Mouse (Mus musculus) ZHBTc4 (cell line): ENCODE measurements around the gene 1700123O20Rik.
A peak's percentile ranks its signal among the peaks of the same experiment; 100 is the strongest.

Source experiments
- DNase-seq: peaks from one replicate; pipeline ENCODE4 v3.0.0-alpha.2; 2011; ENCODE audit warnings: low read depth, low spot score

The 1700123O20Rik gene

DNA sequence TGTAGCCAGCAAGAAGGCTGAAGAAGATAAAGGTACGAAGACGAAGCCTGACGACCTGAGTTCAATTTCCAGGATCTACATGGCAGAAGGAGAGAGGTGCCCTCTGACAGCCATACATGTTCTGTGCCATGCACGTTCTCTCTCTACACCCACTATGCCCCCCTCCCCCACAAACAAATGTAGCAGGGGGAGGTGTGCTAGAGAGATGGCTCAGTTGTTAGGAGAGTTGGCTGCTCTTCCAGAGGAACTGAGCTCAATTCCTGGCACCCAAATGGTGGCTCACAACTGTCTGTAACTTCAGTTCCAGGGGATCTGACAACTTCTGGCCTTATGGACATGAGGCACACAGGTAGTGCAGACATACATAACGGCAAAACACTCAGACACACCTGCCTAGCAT, 9.7 kb upstream of the 1700123O20Rik start:
- no peak for DNase-seq

- peak; percentile 44 for DNase-seq
Measured at GRCm38 (mm10) chr14:54678657-54679304, 7.2 kb upstream of the 1700123O20Rik start.

DNA sequence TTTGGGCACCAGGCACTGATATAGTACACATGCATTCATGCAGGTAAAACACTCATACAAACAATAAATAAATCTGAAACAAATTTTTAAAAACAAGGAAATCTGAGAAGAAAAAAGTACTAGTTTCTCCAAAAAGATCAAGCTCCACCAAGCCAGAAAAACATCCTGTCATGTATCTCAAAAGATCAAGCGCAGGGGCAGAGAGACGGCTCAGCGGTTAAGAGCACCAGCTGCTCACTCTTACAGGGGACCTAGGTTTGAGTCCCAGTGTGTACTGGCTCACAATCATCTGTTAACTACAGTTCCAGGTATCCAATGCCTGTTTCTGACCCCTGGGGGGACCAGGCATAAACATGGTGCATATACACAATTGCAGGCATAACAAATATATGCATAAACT, 3.6 kb upstream of the 1700123O20Rik start:
- DNase-seq, result no peak

- DNase-seq, result no peak
Measured at GRCm38 (mm10) chr14:54685471-54685870, 545 bp upstream of the 1700123O20Rik start.

GRCm38 (mm10) chr14:54686522-54687143, 617 bp downstream of the 1700123O20Rik start, which contains the start of gene Acin1:
Gene Acin1, minus strand, starts transcription at chr14:54686931.
- DNase-seq, result peak; percentile 97

DNA sequence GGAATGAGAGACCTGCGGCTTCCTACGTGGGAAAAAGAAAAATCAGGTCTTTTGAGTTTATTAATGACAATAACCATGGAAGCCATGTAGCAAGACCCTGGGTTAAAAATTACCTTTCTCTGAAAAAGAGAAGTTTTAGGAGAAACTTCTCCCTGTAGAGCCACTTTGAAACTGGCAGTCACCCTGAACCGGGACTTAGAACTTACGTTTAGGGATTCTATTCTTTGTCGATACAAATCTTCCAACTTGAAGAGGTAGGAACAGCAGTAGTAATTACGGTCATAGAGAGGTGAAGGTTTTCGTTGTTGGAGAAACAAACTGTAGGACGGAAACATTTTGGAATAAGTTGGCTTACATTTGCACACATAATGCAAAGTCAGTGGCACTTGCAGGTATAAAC, 1.2 kb downstream of the 1700123O20Rik start:
- DNase-seq, result no peak

DNA sequence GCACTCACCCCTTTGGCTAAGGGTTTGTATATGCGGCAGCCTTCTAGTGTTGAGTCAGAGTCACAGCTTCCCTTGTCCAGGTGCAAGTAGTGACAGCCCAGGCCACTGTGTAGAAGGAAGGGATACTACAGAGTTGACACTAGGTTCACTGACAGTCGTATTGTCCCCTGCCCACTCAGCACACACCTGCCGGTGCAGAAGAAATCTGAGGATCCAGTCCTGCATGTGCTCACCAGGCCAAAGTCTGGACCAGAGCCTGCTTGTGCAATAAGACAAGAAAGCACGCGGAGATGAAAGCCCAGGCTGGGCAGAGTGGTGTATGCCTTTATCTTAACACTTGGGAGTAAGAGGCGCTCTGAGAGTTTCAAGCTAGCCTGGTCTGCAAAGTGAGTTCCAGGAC, 9.0 kb downstream of the 1700123O20Rik start:
- DNase-seq, result no peak

DNA sequence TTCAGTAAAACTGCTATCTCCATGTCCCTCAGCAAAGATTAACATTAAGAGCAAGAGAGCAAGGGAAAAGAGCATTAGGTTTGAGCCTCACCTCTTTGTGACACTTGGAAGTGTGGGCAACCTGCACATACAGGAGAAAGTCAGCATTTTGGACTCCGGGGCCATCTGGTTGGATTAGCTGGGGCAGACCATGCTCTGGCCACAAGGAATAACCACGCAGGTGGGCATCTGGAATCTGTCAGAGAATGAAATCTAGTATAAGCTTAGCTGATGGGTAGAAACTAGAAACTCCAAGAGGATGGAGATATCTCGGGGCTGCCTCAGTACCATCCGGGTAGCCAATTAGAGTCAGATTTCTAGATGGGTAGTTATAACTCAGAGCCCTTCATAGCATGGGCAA, 10.7 kb downstream of the 1700123O20Rik start:
- no peak for DNase-seq

GRCm38 (mm10) chr14:54698733-54699132, 12.7 kb downstream of the 1700123O20Rik start, which contains the start of gene Gm29776:
Gene Gm29776, minus strand, starts transcription at chr14:54698833.
- no peak for DNase-seq

DNA sequence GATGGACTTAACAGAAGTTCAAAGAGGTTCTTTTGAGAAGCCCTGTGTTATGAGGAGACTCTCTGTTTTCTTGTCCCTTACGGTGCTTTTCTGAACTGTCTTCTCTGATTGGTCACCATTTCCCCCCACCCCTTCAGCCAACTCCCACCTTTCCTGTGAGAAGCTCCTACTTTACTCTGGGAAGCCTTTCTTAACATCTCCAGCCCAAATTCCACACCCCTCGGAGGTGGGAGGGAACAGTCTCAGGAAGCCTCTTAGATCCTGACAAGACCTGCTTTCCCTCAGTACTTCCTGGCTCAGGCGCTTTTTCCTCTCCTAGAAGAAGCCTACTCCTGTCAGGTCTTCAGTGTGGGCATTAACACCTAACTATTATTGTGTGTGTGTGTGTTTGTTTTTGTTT, 13.6 kb downstream of the 1700123O20Rik start:
- DNase-seq, result peak; percentile 81

- peak; percentile 85 for DNase-seq
Measured at GRCm38 (mm10) chr14:54701298-54701697, 15.3 kb downstream of the 1700123O20Rik start.

- DNase-seq, result no peak
Measured at GRCm38 (mm10) chr14:54703207-54703606, 17.2 kb downstream of the 1700123O20Rik start.

GRCm38 (mm10) chr14:54705844-54706243, 19.8 kb downstream of the 1700123O20Rik start:
- DNase-seq, result no peak

- no peak for DNase-seq
Measured at GRCm38 (mm10) chr14:54706589-54707320, 20.7 kb downstream of the 1700123O20Rik start.

GRCm38 (mm10) chr14:54709054-54709453, 23.0 kb downstream of the 1700123O20Rik start:
- no peak for DNase-seq

DNA sequence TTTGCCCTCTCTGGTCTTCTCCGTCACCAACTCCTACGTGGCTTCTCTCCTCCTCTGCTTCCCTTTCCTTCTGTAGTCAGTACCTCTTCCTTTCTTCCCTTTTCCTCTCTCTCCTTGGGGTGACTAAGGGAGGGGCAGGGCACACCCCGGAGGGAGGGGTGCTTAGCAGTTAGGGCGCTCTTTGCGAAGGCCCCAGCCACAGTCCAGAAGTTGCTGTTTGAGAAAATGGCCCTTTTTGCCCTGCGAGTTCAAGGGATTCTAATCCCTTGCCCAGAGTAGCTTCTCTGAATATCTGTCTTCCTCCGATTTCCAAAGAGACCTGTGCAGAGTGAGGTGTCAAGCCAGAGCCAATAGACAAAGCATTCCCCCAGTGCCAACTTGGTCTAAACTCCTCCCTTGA, 26.1 kb downstream of the 1700123O20Rik start, which contains the start of gene Cebpe:
Cebpe (minus strand) TSS at position 101 of the 400 bp plus-strand sequence.
- DNase-seq, result no peak

GRCm38 (mm10) chr14:54712861-54713260, 26.8 kb downstream of the 1700123O20Rik start:
- no peak for DNase-seq

DNA sequence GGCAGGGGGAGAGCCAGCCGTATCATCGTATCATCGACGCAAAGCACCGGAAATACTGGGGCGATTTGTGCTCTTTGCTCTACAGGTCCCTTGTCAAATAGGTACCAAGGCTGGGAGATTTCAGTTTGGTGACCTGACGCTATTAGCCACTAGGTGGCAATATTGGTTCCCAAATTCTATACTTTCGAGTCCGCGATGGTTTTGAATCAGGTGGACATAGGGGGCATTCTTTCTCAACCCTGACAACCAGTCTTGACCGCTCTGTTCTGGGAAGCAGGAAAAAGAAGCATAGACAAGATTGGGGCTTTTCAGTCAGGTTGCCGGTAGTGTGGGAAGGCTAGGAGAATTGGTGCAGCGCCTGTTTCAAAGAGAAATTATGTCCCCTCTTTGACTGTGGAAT, 28.1 kb downstream of the 1700123O20Rik start:
- peak; percentile 93 for DNase-seq

DNA sequence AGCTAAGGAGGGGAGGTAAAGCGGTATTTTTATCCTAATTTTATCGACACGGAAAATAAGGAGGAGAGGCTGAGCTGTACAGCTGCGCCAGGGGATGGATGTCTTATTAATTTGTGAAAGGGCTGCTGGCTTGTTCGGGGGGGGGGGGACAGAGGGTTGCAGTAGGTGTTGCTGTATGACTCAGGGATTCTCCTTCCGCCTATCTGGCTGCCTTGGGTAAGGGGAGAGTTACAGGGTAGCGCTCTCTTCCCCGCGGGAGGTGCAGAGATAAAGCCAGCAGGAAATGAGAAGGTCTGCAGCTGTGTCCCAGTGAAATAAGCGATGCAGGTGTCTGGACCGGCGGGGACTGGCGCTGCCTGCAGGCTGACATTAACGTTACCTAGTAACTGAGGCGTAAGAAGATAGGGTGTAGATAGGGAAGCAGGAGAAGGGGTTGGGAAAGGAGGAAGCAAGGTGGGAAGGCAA, 28.6 kb downstream of the 1700123O20Rik start:
- peak; percentile 82 for DNase-seq

- DNase-seq, result no peak
Measured at GRCm38 (mm10) chr14:54715402-54715801, 29.4 kb downstream of the 1700123O20Rik start.

DNA sequence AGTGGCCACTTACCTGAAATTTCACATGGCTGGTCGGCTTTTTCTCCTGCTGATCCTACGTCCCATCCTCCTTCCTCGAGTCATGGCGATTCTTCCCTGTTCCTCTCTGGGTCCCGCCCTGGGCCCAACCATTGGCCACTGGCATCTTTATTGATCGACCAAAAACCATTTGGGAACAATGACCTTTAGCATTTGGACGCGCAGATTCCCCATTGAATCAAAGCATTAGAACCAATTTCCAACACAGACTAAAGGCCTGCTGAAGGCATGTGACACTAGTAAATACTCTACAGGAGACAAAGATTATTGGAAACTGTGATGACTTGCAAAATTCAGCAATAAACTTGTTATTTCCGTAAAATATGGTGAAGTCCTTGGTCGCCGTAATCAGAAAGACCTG, 34.0 kb downstream of the 1700123O20Rik start:
- no peak for DNase-seq

- DNase-seq, result no peak
Measured at GRCm38 (mm10) chr14:54720654-54721350, 34.8 kb downstream of the 1700123O20Rik start.
